Mouse (Mus musculus) spleen, adult 2 months (tissue): Measurements from ENCODE around the gene Wbp2nl. TPM values are rescaled to one million over a fixed set of nuclear protein-coding genes. Genes with fewer than 3 reads are reported as not detected.

Experiments
- DNase-seq, 2 experiments: peaks; one replicate each; pipeline versions ENCODE4 v3.0.0 to v3.0.0-alpha.2; 2012 to 2021; ENCODE audit warnings: low spot score in 2 of 2, low read depth in 1 of 2
- H3K27ac ChIP-seq: fragments of 200-500 bp; 2 replicates; pipeline ENCODE4 v1.5.1; 2012; ENCODE audit warnings: low read length, inconsistent platforms; ENCODE audit not compliant: insufficient read depth
- H3K27me3 ChIP-seq: fragments of 200-500 bp; 2 replicates; pipeline ENCODE4 v1.6.1; 2012; ENCODE audit warnings: mild to moderate bottlenecking, moderate library complexity, low read length, inconsistent platforms; ENCODE audit not compliant: control insufficient read depth, insufficient read depth
- H3K36me3 ChIP-seq: fragments of 200-500 bp; 2 replicates; pipeline ENCODE4 v1.6.1; 2012; ENCODE audit warnings: mild to moderate bottlenecking, low read length, inconsistent platforms; ENCODE audit not compliant: control insufficient read depth, insufficient read depth
- H3K4me1 ChIP-seq: fragments of 200-500 bp; 2 replicates; pipeline ENCODE4 v1.6.1; 2011; ENCODE audit warnings: inconsistent platforms; ENCODE audit not compliant: control insufficient read depth, insufficient read depth, insufficient read length
- H3K4me3 ChIP-seq: fragments of 200-500 bp; 2 replicates; pipeline ENCODE4 v1.5.1; 2011; ENCODE audit warnings: mild to moderate bottlenecking, inconsistent platforms; ENCODE audit not compliant: insufficient read depth, insufficient read length; ENCODE audit errors: extremely low read depth
- CTCF ChIP-seq: fragments of 200-500 bp; IDR thresholded peaks from 2 replicates; pipeline ENCODE4 v1.5.1; 2011; ENCODE audit warnings: mild to moderate bottlenecking, inconsistent platforms; ENCODE audit not compliant: insufficient read depth, insufficient read length, insufficient replicate concordance; ENCODE audit errors: extremely low read depth
- POLR2A ChIP-seq: fragments of 200-500 bp; IDR thresholded peaks from 2 replicates; pipeline ENCODE4 v1.6.1; 2011; ENCODE audit warnings: low read depth, low read length, inconsistent platforms
- WGBS: fragments of 180-500 bp; shearing (Covaris S2); methylation state at CpG from one replicate; pipeline ENCODE4 v1.1.7; 2018; 5-methylcytosine and 5-hydroxymethylcytosine counted together
- polyA plus RNA-seq: library from polyadenylated mRNA; depleted of rRNA; stranded (reverse); fragments of >200 nt; gene quantifications from 2 replicates; pipeline ENCODE4 v1.2.3, GENCODE M21; 2012

Wbp2nl gene
- polyA plus RNA-seq, 1 experiment: 0.07 TPM

DNA sequence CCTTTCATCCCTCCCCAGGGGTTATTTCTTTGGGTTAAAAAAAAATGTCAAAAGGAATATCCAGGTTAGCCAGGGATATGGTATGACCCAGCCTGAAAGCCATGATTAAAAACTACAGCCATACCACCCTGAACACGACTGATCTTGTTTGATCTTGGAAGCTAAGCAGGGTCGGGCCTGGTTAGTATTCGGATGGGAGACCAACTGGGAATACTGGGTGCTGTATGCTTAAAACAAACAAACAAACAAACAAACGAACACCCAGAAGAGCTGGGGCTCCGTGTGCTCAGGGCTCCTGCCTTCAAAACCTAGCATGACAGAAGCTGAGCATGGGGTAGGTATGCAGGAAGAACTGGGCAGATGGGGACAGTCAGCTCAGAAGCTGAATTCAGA is 43.8 kb downstream of the Wbp2nl start:
- 81% methylated on average over 5 of the region's 5 CpGs for WGBS
- TF ChIP-seq POLR2A (no peak), CTCF (no peak)
- Histone ChIP-seq H3K27ac (peak overlapping the region; percentile 71; the same call in 1 of the 2 replicates), H3K4me1 (peaks cover 12% of the 10 kb centered on the region), H3K36me3 (no peaks in the 10 kb centered on the region), H3K27me3 (no peaks in the 10 kb centered on the region), H3K4me3 (no peak overlapping the region)
- DNase-seq: no peak

DNA sequence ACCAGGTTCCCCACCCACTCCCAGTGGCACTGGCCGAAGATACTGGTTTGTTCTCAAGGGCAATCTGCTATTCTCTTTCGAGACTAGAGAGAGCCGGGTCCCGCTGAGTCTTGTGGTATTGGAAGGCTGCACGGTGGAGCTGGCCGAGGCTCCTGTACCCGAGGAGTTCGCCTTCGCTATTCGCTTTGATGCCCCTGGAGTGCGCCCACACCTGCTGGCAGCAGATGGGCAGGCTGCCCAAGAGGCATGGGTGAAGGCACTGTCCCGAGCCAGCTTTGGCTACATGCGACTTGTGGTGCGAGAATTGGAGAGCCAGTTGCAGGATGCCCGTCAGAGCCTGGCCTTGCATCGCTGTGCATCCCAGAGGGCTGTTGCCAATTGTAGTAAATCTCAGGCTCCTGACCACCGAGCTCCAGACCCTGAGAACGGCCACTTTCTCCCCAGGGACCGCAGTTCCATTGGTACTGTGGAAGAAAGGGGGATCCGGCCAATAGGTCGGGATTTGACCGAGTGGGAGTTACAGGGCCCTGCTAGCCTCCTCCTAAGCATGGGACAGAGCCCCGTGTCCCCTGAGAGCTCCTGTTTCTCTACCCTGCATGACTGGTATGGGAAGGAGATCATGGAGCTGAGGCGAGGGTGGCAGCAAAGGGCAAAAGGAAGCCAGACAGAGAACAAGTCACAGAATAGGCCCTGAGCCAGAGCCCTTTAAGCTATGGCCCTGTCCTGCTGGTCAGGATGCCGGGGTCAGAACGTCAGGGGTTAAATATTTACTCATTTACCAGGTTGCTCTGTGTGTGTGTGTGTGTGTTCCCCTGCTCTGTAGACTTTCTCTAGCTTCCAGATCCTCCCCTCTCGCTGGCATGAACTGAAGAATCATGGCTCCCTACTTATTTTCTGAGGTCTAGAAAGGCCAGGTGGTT is 44.9 kb downstream of the Wbp2nl start:
- peaks cover 3% of the 10 kb centered on the region for H3K36me3 ChIP-seq
- H3K4me3 ChIP-seq: no peak overlapping the region
- TF ChIP-seq CTCF: no peak
- no peak for TF ChIP-seq POLR2A
- peaks cover 9% of the 10 kb centered on the region for H3K4me1 ChIP-seq
- H3K27me3 ChIP-seq: no peaks in the 10 kb centered on the region
- H3K27ac ChIP-seq: no peak overlapping the region
- DNase-seq: no peak
- WGBS: 90% methylated on average over 27 of the region's 27 CpGs

DNA sequence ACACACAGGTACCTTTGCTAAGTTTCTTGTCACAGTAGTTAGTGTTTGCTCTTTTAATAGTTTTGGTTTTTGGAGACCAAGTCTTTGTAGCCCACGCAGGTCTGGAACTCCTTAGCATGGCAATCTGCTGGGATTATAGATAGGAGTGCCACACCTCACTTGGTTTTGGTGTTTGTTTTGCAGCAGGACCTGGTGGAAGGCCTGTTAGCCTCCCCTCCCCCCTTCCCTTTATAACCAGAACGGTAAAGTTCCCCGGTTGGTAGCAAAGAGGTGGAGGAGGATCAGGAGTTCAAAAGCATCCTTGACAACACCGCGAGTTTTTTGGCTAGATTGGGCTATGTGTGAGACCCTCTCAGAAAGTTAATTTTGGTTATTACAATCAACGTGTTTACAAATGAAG is 46.2 kb downstream of the Wbp2nl start:
- no peak overlapping the region for H3K4me3 ChIP-seq
- no peak for DNase-seq
- TF ChIP-seq POLR2A (no peak), CTCF (no peak)
- no peak overlapping the region for H3K27ac ChIP-seq
- H3K4me1 ChIP-seq: peaks cover 9% of the 10 kb centered on the region
- H3K27me3 ChIP-seq: no peaks in the 10 kb centered on the region
- peaks cover 15% of the 10 kb centered on the region for H3K36me3 ChIP-seq
- WGBS: 84% methylated on average over 6 of the region's 6 CpGs

DNA sequence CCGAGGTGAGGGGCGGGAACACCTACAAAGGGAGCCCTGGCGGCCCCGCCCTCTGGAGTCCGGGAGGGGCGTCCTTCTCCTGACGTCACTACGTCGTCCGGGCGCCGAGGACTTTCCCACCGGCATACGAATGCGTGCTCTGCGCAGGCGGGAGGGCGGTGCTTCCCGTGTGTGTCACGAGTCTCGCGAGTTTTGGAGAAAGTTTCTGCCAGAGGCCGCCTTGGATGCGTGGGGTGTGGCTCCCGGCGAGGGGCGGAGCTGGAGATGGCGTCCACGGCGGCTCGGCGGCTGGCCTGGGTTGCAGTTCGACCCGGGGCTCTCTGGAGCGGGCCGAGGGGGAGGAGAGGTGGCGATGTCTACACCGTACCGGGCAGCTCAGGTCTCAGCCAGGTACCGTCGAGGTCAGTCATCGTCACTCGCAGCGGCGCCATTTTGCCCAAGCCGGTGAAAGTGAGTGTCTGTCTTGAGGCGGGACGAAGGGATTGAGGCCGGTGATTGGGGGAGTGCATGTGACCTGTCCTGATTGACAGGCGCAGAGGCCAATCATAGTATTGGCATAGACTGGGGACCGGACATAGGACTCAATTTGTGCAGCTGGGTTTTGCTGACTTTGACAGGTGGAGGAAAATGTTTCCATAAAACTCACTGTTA is 47.2 kb downstream of the Wbp2nl start:
- TF ChIP-seq POLR2A (peak; percentile 71), CTCF (no peak)
- H3K4me3 ChIP-seq: peak overlapping the region; percentile 88
- H3K4me1 ChIP-seq: peaks cover 9% of the 10 kb centered on the region
- peaks cover 15% of the 10 kb centered on the region for H3K36me3 ChIP-seq
- no peaks in the 10 kb centered on the region for H3K27me3 ChIP-seq
- peak overlapping the region; percentile 95 for H3K27ac ChIP-seq
- under 1% methylated on average over 51 of the region's 51 CpGs for WGBS
- DNase-seq: peak; percentile 97 to 99

DNA sequence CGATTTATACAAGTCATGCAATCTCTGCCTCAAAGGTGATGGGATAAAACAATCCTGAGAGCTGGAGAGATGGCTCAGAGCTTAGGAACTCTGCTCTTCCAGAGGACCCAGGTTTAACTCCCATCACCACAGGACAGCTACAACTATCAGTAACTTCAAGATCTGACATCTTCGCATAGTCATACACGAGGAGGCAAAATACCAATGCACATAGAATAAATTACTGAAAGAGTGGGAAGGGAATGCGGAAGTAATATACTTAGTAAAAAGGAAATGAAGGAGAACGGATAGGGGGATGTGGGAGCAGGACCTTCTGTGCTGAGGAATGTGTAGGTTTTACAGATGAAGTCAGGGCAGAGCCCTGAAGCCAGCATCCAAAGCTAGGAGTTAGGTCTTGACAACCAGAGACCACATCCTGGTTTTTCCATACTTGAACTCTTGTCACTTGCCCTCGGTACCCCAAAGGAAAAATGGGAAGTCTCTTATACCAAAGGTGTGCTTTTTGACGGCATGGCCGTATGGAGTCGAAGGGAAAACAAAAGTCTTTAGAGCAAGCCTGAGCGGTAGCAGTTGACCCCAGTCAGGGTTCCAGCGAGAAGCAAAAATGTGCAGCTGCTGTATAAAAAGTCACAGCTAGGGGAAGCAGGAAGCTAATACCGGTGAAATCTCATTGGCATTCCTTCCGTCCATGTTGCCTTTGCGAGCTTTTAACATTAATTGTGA is 48.0 kb downstream of the Wbp2nl start:
- no peak for DNase-seq
- 8% methylated on average over 14 of the region's 14 CpGs for WGBS
- Histone ChIP-seq H3K36me3 (peaks cover 16% of the 10 kb centered on the region), H3K27me3 (no peaks in the 10 kb centered on the region), H3K27ac (peak overlapping the region; percentile 19; the same call in 1 of the 2 replicates), H3K4me3 (peak overlapping the region; percentile 88), H3K4me1 (peaks cover 9% of the 10 kb centered on the region)
- TF ChIP-seq POLR2A (no peak), CTCF (no peak)

DNA sequence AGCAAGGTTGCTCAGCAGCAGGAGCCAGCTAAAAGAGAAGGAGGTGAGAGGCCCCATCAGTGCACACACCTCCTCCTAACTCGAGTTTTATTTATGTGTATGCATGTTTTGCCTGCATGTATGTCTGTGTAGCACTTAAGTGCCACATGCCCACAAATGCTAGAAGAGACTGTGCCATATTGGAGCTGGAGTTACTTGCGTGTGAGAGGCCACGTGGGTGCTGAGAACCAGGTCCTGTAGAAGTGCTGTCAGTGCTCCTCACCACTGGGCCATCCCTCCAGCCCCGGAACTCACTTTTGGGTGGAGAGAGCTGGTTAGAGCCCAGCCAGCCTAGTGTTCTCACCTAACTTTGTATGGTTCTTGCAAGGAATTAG is 48.5 kb downstream of the Wbp2nl start:
- peak overlapping the region; percentile 37; the same call in 1 of the 2 replicates for H3K4me3 ChIP-seq
- 57% methylated on average over 4 of the region's 4 CpGs for WGBS
- no peaks in the 10 kb centered on the region for H3K27me3 ChIP-seq
- no peak overlapping the region for H3K27ac ChIP-seq
- H3K4me1 ChIP-seq: peaks cover 11% of the 10 kb centered on the region
- TF ChIP-seq CTCF (no peak), POLR2A (no peak)
- H3K36me3 ChIP-seq: peaks cover 16% of the 10 kb centered on the region
- DNase-seq: no peak
